Mouse (Mus musculus) midbrain, embryonic 11.5 days (tissue): Measurements from ENCODE around the gene Casp2. TPM values are rescaled to one million over a fixed set of nuclear protein-coding genes. Genes with fewer than 3 reads are reported as not detected.

Experiments used
- ATAC-seq: fragments of 200-750 bp; cut with Nextera tagmentation; 2 replicates; pipeline ENCODE4 v1.8.0; 2017; ENCODE audit warnings: moderate TSS enrichment, moderate library complexity; ENCODE audit not compliant: low FRiP score
- DNase-seq: peaks from one replicate; pipeline ENCODE4 v3.0.0; 2015; ENCODE audit warnings: low spot score; ENCODE audit errors: missing footprints
- H3K27ac ChIP-seq: fragments of 300-500 bp; sonication (generic); 2 replicates; pipeline ENCODE4 v1.5.1; 2014; ENCODE audit warnings: low read depth, low read length
- H3K27me3 ChIP-seq: fragments of 300-500 bp; sonication (generic); 2 replicates; pipeline ENCODE4 v1.6.1; 2014; ENCODE audit warnings: mild to moderate bottlenecking, low read length, moderate library complexity, mixed read lengths; ENCODE audit not compliant: control insufficient read depth, insufficient read depth
- H3K36me3 ChIP-seq: fragments of 300-500 bp; sonication (generic); 2 replicates; pipeline ENCODE4 v1.6.1; 2014; ENCODE audit warnings: mild to moderate bottlenecking, low read length, moderate library complexity, mixed read lengths; ENCODE audit not compliant: control insufficient read depth, insufficient read depth
- H3K4me1 ChIP-seq: fragments of 300-500 bp; sonication (generic); 2 replicates; pipeline ENCODE4 v1.6.1; 2014; ENCODE audit warnings: low read length; ENCODE audit not compliant: control insufficient read depth, insufficient read depth
- H3K4me2 ChIP-seq: fragments of 300-500 bp; sonication (generic); 2 replicates; pipeline ENCODE4 v1.6.1; 2014; ENCODE audit warnings: mild to moderate bottlenecking, moderate library complexity
- H3K4me3 ChIP-seq: fragments of 300-500 bp; sonication (generic); 2 replicates; pipeline ENCODE4 v1.5.1; 2014; ENCODE audit warnings: low read depth, low read length
- H3K9ac ChIP-seq: fragments of 300-500 bp; sonication (generic); 2 replicates; pipeline ENCODE4 v1.6.1; 2014; ENCODE audit warnings: low read length
- H3K9me3 ChIP-seq: fragments of 300-500 bp; sonication (generic); 2 replicates; pipeline ENCODE4 v1.6.1; 2016; ENCODE audit warnings: low read length; ENCODE audit not compliant: control insufficient read depth
- WGBS: fragments of 180-500 bp; shearing (Covaris S2); extraction: QIAGEN DNeasy Blood & Tissue Kit; methylation state at CpG from one replicate; pipeline ENCODE4 v1.1.7; 2014; 5-methylcytosine and 5-hydroxymethylcytosine counted together
- polyA plus RNA-seq: library from polyadenylated mRNA; unstranded; fragments of >200 nt; fragmentation: Nextera tagmentation; extraction: Ambion mirVana; gene quantifications from 2 replicates; pipeline ENCODE4 v1.2.1, GENCODE M21; 2014

The Casp2 gene
- polyA plus RNA-seq, 1 experiment from 2014 or later: 70.2 TPM

DNA sequence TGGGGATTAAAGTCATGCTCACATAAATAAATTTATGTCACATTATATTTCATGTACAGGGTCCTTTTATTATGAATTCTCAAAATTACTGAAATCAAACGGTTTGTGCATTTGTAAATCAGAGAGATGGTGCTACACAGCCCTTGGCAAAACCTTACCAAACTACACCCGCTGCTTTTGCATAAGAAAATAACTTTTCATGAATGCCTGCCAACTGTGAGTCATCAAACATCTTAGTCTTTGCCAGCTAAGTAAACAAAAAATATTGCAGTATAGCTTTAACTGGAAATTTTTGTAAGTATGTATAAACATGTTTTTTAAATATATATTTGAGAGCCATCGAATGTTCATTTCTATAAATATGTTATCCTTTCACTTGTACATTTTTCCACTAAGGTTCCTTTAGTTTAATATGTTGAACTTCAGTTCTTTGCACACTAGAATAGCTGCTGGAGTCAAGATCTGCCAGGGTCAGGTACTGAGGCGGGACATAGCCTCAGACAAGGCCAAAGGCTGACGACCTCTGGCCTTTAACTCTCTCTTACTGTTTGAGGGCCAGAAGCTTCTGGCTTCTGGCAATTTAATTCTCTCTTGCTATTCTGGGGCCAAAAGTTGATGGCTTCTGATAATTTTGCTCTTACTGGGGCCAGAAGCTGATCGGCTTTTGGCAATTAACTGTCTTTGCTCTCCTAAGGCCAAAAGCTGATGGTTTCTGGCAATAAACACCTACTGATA lies 23.3 kb upstream of the Casp2 start:
- no peaks in the 10 kb centered on the region for H3K9me3 ChIP-seq
- WGBS: 84% methylated on average over 6 of the region's 6 CpGs
- H3K27me3 ChIP-seq: peaks cover 2% of the 10 kb centered on the region
- H3K9ac ChIP-seq: no peak overlapping the region
- no peak overlapping the region for H3K4me2 ChIP-seq
- no peaks in the 10 kb centered on the region for H3K4me1 ChIP-seq
- DNase-seq (no peak), ATAC-seq (no peak)
- no peaks in the 10 kb centered on the region for H3K36me3 ChIP-seq
- no peak overlapping the region for H3K27ac ChIP-seq
- H3K4me3 ChIP-seq: no peak overlapping the region

DNA sequence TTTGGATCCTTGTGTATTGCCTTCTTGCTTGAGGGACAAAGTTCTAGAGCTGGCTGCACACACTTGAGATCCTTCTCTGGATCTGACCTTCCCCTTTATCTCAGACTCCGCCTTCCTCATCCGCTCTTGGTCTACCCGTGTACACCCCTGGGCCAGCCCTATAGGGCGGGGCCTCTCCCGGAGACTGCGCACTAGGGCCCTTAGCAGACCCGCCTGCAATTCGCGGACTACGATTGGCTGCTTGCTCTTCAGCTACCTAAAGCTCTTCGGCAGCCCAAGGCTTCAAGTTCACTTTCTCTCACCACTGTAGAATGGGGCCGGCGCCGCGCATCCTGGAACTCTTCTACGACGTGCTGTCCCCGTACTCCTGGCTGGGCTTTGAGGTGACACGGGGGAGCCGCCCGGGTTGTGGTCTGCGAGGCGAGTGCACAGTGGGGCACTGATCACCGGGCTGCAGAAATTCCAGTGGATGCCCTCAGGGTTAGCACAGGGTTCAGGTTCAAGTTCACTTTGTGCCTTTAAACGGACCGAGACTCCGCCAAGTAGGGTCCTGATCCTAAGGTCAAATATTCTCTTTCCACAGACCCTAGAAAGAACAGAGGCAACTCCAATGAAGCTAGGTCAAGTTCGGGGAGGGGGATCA lies 19.0 kb upstream of the Casp2 start, which contains the start of gene Gstk1:
Gstk1 (plus strand) TSS at position 225 of the 643 bp plus-strand sequence.
- peak within 1 kb of the TSS; percentile 31; the same call in 1 of the 2 replicates for H3K9ac ChIP-seq
- H3K36me3 ChIP-seq: no peaks in the 10 kb centered on the region
- peaks cover 6% of the 10 kb centered on the region for H3K27me3 ChIP-seq
- no peak within 1 kb of the TSS for H3K27ac ChIP-seq
- ATAC-seq (peak; percentile 100), DNase-seq (peak; percentile 98)
- peak within 1 kb of the TSS; percentile 32 for H3K4me3 ChIP-seq
- no peaks in the 10 kb centered on the region for H3K9me3 ChIP-seq
- 2% methylated on average over 28 of the region's 28 CpGs for WGBS
- peak within 1 kb of the TSS; percentile 47 for H3K4me2 ChIP-seq
- H3K4me1 ChIP-seq: no peaks in the 10 kb centered on the region

DNA sequence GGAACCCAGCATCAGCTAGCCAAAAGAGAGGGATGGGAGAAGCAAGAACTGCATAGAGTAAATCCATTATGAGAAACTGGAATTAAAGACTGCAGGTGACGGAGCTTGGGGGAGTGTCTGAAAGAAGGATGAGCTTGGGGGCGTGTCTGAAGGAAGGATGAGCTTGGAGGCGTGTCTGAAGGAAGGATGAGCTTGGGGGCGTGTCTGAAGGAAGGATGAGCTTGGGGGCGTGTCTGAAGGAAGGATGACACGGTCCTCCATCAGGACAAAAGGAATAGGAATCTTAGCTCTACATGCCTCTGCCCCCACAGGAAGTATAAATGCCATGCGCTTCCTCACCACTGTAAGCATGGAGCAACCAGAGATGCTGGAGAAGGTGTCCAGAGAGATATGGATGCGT lies 17.6 kb upstream of the Casp2 start:
- DNase-seq: no peak

DNA sequence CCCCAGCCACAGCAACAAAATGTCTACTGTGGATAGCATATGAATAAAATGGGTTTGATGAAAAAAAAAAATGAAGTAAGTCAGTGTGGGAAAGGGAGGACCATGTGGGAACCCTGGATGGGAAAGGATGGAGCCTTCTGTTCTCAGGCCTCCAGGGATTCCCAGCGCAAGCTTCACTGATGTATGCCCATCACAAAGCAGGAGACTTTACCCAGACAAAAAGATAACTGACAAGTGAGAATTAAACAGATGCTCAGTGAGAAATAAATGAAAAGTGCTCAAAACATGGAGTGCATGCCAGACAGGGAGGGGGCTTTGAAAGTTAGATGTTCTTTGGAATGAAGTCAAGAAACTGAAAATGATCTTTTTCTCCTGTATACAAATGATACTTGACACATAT lies 16.8 kb upstream of the Casp2 start:
- DNase-seq (no peak), ATAC-seq (no peak)
- H3K4me1 ChIP-seq: no peaks in the 10 kb centered on the region
- H3K27ac ChIP-seq: no peak overlapping the region
- H3K36me3 ChIP-seq: no peaks in the 10 kb centered on the region
- 87% methylated on average over 1 of the region's 1 CpGs for WGBS
- H3K9me3 ChIP-seq: no peaks in the 10 kb centered on the region
- no peak overlapping the region for H3K4me3 ChIP-seq
- no peak overlapping the region for H3K4me2 ChIP-seq
- H3K9ac ChIP-seq: no peak overlapping the region
- peaks cover 6% of the 10 kb centered on the region for H3K27me3 ChIP-seq

More for the DNA sequence above, 17.6 kb upstream of the Casp2 start:
- Histone ChIP-seq H3K27me3 (peaks cover 6% of the 10 kb centered on the region), H3K36me3 (no peaks in the 10 kb centered on the region), H3K9ac (no peak overlapping the region), H3K4me1 (no peaks in the 10 kb centered on the region), H3K4me3 (no peak overlapping the region), H3K9me3 (no peaks in the 10 kb centered on the region), H3K4me2 (no peak overlapping the region), H3K27ac (no peak overlapping the region)
- 6% methylated on average over 8 of the region's 8 CpGs for WGBS
- ATAC-seq: no peak

DNA sequence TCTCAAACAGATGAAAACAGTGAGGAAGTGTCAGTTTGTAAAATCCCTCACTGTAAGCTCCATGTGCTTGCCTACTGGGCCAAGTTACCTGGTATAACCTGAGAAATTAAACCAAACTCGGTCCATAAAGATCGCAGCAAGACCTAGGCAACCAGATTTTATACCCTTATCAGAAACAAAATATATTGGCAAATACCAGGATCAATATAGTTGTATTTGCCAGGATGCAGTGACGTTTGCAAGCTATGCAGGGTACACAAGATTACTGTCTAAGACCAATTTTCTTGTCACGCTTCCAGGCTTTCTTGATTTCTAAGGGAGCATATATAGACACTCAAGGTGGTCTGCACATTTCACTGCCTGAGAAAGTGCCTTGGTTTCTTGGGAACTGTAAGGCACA lies 13.0 kb upstream of the Casp2 start:
- DNase-seq: no peak
- Histone ChIP-seq H3K4me3 (no peak overlapping the region), H3K27ac (no peak overlapping the region), H3K4me1 (no peaks in the 10 kb centered on the region), H3K27me3 (peaks cover 2% of the 10 kb centered on the region), H3K9me3 (no peaks in the 10 kb centered on the region), H3K4me2 (no peak overlapping the region), H3K9ac (no peak overlapping the region), H3K36me3 (no peaks in the 10 kb centered on the region)
- ATAC-seq: no peak
- WGBS: 85% methylated on average over 4 of the region's 4 CpGs

DNA sequence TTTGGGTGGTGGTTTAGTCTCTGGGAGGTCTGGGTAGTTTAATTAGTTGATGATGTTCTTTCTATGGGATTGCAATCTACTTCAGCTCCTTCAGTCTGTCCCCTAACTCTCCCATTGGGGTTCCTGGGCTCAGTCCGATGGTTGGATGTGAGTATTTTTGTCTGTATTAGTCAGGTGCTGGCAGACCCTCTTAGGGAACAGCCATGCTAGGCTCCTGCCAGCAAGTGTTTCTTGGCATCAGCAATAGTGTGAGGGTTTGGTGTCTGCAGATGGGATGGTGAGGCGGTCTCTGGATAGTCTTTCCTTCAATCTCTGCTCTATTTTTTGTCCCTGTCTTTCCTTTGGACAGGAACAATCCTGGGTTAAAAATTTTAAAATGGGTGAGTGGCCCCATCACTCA lies 11.7 kb upstream of the Casp2 start:
- Histone ChIP-seq H3K27ac (no peak overlapping the region), H3K4me2 (no peak overlapping the region), H3K9me3 (no peaks in the 10 kb centered on the region), H3K4me1 (no peaks in the 10 kb centered on the region), H3K27me3 (no peaks in the 10 kb centered on the region), H3K4me3 (no peak overlapping the region), H3K9ac (no peak overlapping the region), H3K36me3 (no peaks in the 10 kb centered on the region)
- 86% methylated on average over 2 of the region's 2 CpGs for WGBS
- ATAC-seq: no peak
- no peak for DNase-seq

DNA sequence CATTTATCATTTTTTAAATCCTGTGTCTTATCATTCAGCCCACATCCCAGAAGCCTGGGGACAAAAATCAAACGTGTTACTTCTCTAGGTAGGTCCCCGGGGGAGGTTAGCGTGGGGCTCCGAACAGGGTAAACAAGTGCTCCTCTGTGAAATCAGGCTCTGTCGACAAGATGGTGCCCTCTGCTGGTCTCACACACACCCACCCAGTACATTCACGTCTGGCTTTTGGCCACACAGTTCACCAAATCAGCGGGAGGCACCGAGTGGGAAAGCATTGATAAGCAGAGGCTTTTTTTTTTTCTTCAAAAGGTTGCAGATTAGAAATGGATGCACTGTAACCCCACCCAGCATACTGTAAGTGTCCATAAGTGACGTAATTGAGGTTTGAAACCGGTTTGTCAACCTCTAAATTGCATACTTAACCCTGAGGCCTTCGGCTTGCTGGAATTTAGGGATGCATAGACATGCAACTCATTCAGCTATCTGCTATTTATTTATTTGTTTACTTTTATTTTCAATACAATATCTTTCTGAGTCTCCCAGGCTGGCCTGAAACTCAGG lies 7.4 kb upstream of the Casp2 start:
- Histone ChIP-seq H3K9ac (no peak overlapping the region), H3K4me3 (no peak overlapping the region), H3K36me3 (no peaks in the 10 kb centered on the region), H3K4me2 (no peak overlapping the region), H3K9me3 (no peaks in the 10 kb centered on the region), H3K4me1 (no peaks in the 10 kb centered on the region), H3K27ac (no peak overlapping the region), H3K27me3 (no peaks in the 10 kb centered on the region)
- 16% methylated on average over 11 of the region's 11 CpGs for WGBS
- DNase-seq (peak; percentile 89), ATAC-seq (peak; percentile 85)

DNA sequence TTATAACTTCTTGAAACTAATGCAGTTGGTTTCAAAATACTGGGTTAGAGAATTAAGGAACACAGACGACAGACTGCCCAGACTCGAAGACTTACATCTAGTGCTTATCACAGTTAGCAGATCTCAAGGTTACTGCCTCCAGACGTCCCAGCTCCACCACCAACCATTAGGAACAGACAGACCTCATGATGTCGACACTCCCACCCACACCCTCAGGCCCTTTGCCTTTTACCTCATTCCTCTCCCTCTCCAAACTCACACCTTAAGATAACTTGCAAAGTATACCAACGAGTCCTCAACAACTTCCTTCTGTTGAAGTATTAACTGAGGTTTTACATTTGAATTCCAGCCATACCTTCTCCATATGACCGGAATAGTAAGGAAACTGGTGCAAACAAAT lies 4.4 kb upstream of the Casp2 start:
- peak; percentile 28 for DNase-seq
- H3K27ac ChIP-seq: no peak overlapping the region
- H3K4me2 ChIP-seq: no peak overlapping the region
- no peaks in the 10 kb centered on the region for H3K4me1 ChIP-seq
- H3K4me3 ChIP-seq: no peak overlapping the region
- H3K9me3 ChIP-seq: no peaks in the 10 kb centered on the region
- H3K27me3 ChIP-seq: no peaks in the 10 kb centered on the region
- no peak for ATAC-seq
- no peaks in the 10 kb centered on the region for H3K36me3 ChIP-seq
- WGBS: 79% methylated on average over 6 of the region's 6 CpGs
- no peak overlapping the region for H3K9ac ChIP-seq

DNA sequence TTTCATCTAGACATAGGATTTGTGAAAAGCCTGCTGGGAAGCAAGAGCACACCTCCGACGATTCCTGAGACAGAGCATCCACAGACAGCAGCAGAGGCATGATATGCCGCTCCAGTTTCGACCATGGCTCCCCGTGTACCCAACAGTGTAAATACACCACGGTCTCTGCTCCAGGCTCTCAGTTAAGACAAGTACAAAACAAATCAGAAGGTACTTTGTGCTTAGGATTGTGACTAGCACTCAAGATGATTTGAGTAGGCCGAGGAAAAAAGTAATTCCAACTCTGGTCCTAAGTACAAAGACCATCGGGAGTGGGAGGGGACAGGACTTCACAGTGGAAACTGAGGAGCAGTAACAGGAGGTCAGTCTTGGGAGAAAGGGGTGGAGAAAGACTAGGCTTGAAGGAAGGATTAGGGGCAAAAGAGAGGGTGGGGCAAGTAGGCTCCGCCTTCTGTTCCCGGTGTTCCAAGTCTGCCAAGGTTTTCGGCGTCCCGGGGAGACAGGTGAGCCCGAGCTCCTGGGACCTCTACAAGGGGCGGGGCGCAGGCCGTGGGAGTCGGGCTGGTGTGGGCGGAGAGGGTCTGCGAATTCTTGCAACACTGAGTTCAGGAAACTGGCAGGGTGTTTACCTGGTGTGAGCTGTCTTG lies 3.1 kb upstream of the Casp2 start, which contains the start of gene Tmem139:
Tmem139 (plus strand) TSS at position 447 of the 647 bp plus-strand sequence.
- no peaks in the 10 kb centered on the region for H3K36me3 ChIP-seq
- DNase-seq (peak; percentile 67), ATAC-seq (no peak)
- no peak within 1 kb of the TSS for H3K9ac ChIP-seq
- no peak within 1 kb of the TSS for H3K4me2 ChIP-seq
- no peaks in the 10 kb centered on the region for H3K9me3 ChIP-seq
- no peaks in the 10 kb centered on the region for H3K27me3 ChIP-seq
- WGBS: 21% methylated on average over 20 of the region's 20 CpGs
- H3K4me3 ChIP-seq: no peak within 1 kb of the TSS
- H3K27ac ChIP-seq: no peak within 1 kb of the TSS
- peaks cover 3% of the 10 kb centered on the region; the same call in 1 of the 2 replicates for H3K4me1 ChIP-seq
